Mouse (Mus musculus) MEL (cell line): Measurements from ENCODE around the gene Ctnnd2.

Experiments
- CTCF ChIP-seq, 3 experiments: IDR thresholded peaks in 2 of 3; conservative IDR thresholded peaks in 1 of 3; 2 replicates each; pipeline ENCODE4 v1.5.1; 2011 to 2012; ENCODE audit warnings: low read length in 3 of 3, low read depth in 2 of 3, mild to moderate bottlenecking in 2 of 3, improper control_type of control experiment in 1 of 3, inconsistent platforms in 1 of 3, mixed read lengths in 1 of 3, moderate library complexity in 1 of 3; ENCODE audit not compliant: control insufficient read depth in 1 of 3, insufficient read depth in 1 of 3, poor library complexity in 1 of 3, severe bottlenecking in 1 of 3
- E2F4 ChIP-seq: IDR thresholded peaks from 2 replicates; pipeline ENCODE4 v1.6.1; 2011; ENCODE audit warnings: low read depth, low read length, improper control_type of control experiment, borderline replicate concordance
- MAFK ChIP-seq: IDR thresholded peaks from 2 replicates; pipeline ENCODE4 v1.6.1; 2011; ENCODE audit warnings: low read depth, mild to moderate bottlenecking, low read length, improper control_type of control experiment, borderline replicate concordance
- MAX ChIP-seq: IDR thresholded peaks from 2 replicates; pipeline ENCODE4 v1.6.1; 2011; ENCODE audit warnings: low read length, improper control_type of control experiment
- MEF2A ChIP-seq: IDR thresholded peaks from 2 replicates; pipeline ENCODE4 v1.6.1; 2014; ENCODE audit warnings: low read depth, mild to moderate bottlenecking, inconsistent platforms, low read length, improper control_type of control experiment; ENCODE audit not compliant: poor library complexity, insufficient replicate concordance, severe bottlenecking; ENCODE audit errors: extremely low read depth
- MYB ChIP-seq: IDR thresholded peaks from 2 replicates; pipeline ENCODE4 v1.6.1; 2011; ENCODE audit warnings: mild to moderate bottlenecking, low read depth, low read length, improper control_type of control experiment
- NELFE ChIP-seq: IDR thresholded peaks from 2 replicates; pipeline ENCODE4 v1.6.1; 2011; ENCODE audit warnings: low read depth, low read length, improper control_type of control experiment
- POLR2A ChIP-seq, 2 experiments: IDR thresholded peaks; 2 replicates each; pipeline ENCODE4 v1.6.1; 2011 to 2012; ENCODE audit warnings: low read length in 2 of 2, mild to moderate bottlenecking in 2 of 2, control low read depth in 1 of 2, improper control_type of control experiment in 1 of 2, low read depth in 1 of 2, moderate library complexity in 1 of 2; ENCODE audit not compliant: control insufficient read depth in 1 of 2, insufficient read depth in 1 of 2, poor library complexity in 1 of 2
- RAD21 ChIP-seq: IDR thresholded peaks from 2 replicates; pipeline ENCODE4 v1.6.1; 2011; ENCODE audit warnings: mild to moderate bottlenecking, low read depth, low read length, improper control_type of control experiment
- SIN3A ChIP-seq: IDR thresholded peaks from 2 replicates; pipeline ENCODE4 v1.6.1; 2012; ENCODE audit warnings: low read length, improper control_type of control experiment, inconsistent platforms
- TCF12 ChIP-seq: IDR thresholded peaks from 2 replicates; pipeline ENCODE4 v1.6.1; 2014; ENCODE audit warnings: low read depth, mild to moderate bottlenecking, inconsistent platforms, low read length, improper control_type of control experiment, moderate library complexity
- ZC3H11A ChIP-seq: IDR thresholded peaks from 2 replicates; pipeline ENCODE4 v1.6.1; 2012; ENCODE audit warnings: low read depth, mild to moderate bottlenecking, inconsistent platforms, low read length, improper control_type of control experiment

GRCm38 (mm10) chr15:31063734-31064133 lies 891.3 kb downstream of the Ctnnd2 start:
- TF ChIP-seq MYB (no peak), RAD21 (no peak), CTCF (IDR thresholded peaks at IDR 0.05 in 2 of 3, conservative IDR thresholded peaks at IDR 0.05 in 1 of 3; ENCODE audit: control insufficient read depth in 1 of 3, insufficient read depth in 1 of 3, low read depth in 2 of 3, low read length in 3 of 3, poor library complexity in 1 of 3, severe bottlenecking in 1 of 3) (no peak), MAFK (no peak), MEF2A (no peak), SIN3A (no peak), E2F4 (no peak), MAX (no peak), TCF12 (no peak), ZC3H11A (no peak), NELFE (no peak), POLR2A (IDR thresholded peaks at IDR 0.05; ENCODE audit: control insufficient read depth in 1 of 2, insufficient read depth in 1 of 2, low read depth in 1 of 2, low read length in 2 of 2, poor library complexity in 1 of 2) (no peak)
